Mouse (Mus musculus): ENCODE results near the gene Garem2.

Garem2 gene

DNA sequence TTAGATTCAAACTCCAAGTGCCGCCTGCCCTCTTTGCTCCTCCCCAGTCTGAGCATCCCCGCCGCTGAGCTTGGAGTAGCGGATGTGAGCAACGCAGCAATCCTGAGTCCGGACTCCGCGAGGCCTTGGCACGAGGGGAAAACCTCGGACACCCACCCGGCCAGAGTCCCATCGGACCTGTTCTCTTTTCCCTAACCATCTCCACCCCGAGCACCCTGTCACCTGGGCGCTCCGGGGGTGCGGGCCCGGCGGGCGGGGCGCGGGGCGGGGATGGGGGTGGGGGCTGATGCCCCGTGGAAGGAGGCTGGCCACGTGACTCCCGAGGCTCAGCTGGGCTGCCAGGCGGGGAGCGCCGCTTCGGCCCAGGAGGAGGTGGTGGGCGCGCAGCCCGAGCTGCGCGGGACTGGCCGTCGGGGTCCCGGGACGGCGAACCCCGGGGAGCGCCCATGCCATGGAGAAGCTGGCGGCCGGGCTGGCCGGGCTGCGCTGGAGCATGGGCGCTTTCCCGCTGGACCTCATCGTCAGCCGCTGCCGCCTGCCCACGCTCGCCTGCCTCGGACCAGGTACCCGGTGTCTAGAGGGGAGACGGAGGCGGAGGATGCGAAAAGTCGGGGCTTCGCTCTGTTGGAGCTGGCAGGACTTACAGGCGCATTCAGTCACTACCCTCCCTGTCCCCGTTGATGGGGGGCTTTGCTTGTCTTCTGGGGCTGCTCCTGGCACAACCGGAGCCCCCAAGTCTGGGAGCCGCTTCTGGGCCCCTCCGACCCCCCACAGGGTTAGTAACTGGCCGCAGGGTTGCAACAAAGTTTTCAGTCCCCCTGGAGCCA, at the start of gene Garem2:
Garem2 (plus strand) TSS at position 321 of the 827 bp plus-strand sequence.
- in situ Hi-C loops (cut with MboI, MseI): loop anchor here in 1 of 2 experiments (10.0 kb wide), 1 partner anchor 630 kb away; the partner anchor contains the start of gene Mnx1

DNA sequence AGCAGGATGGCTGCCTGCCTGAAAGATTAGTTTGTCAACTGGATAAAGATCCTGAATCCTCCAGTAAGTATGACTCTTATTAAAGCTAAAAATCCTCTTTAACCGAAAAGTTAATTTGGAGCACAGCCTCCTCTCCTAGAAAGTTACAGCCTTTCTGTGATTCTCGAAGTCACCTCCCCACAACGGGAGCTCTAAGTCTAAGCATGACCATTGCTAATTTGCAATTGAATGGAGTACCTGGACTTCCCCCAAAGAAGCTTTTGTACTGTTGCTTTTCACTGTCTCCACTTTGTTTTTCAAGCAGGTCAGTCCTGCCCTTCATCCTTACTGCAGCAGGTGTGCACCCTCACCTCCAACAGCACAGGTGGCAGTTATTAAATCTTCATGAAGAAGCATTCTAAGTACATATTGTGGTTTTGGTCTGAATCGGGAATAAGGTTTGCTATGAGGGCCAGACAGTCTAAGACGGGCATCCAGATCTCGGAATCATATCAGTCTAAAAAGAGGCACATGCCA, 46.7 kb upstream of the Garem2 start:
- in situ Hi-C loops (cut with MboI, MseI): no loop called here

DNA sequence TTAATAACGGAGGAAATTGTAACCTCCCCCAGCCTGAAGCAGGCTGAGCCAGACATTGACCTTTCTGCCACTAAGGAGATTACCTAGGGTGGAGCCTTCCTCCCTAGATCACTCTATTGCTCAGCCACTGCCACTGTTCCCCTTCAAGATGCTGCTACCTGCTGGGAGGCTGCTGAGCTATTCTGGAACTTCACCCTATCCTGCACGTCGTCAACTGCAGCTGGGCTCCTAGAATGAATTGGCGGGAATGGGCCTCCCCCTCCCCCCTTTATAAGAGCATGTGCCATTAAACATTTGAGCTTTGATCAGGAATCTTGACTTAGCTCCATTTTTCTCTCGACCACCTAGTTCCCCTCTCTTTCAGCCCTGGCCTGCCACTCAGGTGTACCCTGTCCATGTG, 45.4 kb upstream of the Garem2 start:
- in situ Hi-C loops (cut with MboI, MseI): loop anchor here in 1 of 2 experiments (5.0 kb wide), 1 partner anchor 622 kb away; no protein-coding TSS in a partner anchor

- in situ Hi-C loops (cut with MboI, MseI): no loop called here
Observed at GRCm38 (mm10) chr5:30067726-30068125, 37.2 kb upstream of the Garem2 start.

GRCm38 (mm10) chr5:30071677-30072076, 33.3 kb upstream of the Garem2 start:
- in situ Hi-C loops (cut with MboI, MseI): no loop called here

DNA sequence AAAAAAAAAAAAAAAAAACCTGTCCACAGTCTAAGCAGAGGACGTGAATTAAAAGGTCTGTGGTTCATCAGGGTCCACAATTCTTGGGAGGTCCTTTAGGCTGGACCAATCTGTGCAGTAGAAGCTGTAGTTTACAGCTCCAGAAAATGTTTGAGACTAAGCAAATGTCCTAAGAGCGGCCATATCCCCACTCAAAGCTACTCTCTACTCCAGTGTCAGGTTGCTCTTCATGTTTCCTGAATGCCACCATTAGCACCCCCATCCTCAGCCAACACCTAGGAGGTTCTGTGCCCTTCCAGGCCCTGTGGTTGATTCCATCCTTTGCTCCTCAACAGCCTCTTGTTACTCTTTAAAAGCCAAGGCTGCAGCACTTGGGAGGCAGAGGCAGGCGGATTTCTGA, 32.6 kb upstream of the Garem2 start:
- in situ Hi-C loops (cut with MboI, MseI): no loop called here

DNA sequence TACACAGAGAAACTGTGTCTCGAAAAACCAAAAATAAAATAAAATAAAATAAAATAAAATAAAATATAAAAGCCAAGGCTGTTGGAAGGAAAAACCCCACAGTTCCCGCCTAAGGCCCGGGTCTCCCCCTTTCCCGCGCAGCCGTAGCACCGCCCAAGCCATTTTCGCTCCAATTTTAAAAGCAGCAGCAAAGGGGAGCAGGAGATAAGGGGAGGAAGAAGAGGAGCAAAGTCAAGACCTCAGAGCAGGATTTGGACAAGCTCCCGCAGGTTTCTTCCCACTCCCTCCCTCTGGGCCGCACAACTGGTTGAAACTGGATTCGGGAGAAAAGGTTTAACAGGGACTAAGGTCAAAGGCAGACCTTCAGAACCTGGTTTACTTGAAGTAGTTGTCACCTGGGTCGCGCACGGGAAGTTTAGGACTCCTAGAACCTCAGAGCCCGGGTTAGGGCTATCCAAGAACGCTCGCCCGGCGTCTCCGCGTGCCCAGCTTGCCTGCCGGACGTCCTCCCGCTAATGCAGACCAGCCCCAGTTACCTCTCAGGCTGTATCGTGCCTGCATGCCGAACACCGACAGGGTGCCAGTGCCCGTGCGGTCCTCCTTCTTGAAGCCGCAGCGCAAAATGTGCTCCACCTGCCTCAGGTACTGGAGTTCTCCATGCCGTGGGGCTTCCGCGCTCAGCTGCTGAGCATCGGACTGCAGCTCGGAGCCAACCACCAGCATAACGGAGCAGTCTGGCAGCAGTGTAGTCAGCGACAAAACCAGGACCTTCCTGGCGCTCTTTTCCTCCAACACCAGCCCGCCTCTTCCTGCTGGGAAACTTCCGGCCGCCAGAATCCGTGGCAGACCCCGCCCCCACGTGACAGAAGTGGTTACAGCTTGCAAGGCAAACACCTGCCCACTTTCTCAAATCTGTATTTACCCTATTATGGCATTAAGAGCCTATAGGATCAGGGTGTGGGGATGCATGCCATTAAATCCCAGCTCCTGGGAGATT, 31.8 kb upstream of the Garem2 start, which contains the start of gene Tyms:
Tyms (minus strand) TSS at position 793 of the 997 bp plus-strand sequence.
- in situ Hi-C loops (cut with MboI, MseI): no loop called here

DNA sequence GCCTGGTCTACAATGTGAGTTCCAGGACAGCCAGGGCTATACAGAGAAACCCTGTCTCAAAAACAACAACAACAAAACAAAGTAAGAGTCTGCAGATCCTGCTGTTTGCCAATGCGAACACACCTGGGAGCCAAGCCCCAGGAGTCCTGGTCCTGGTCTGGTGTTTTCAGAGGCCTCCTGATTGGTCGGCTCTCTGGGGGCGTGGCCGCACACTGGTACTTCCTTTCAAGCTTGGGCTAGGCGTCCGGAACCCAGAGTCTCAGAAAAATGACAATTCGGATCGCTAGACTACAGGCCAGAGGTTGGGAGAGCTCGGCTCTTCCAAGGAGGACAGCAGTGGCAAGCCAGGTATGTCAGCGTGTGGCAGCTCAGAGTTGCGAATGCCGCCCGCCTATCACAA, 12.3 kb upstream of the Garem2 start:
- in situ Hi-C loops (cut with MboI, MseI): no loop called here

DNA sequence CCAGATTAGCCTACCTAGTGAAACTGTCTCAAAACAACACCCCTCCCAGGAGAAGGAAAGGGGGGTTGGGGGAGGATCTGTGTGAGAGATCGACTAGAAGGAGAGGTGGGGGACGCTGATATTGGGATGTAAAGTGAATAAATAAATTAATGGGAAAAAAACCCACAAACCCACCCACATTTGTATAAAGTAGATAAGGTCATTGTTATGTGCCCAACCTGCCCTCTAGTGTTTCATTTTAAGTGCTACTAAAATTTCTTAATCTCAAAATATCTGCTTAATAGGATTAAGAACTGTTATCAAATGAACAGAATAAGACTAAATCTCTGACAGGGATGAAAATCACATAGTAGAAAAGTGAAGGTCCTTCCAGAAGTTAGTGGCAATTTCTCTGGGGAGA, 10.6 kb upstream of the Garem2 start:
- in situ Hi-C loops (cut with MboI, MseI): no loop called here

- in situ Hi-C loops (cut with MboI, MseI): no loop called here
Observed at GRCm38 (mm10) chr5:30095731-30096130, 9.2 kb upstream of the Garem2 start.

DNA sequence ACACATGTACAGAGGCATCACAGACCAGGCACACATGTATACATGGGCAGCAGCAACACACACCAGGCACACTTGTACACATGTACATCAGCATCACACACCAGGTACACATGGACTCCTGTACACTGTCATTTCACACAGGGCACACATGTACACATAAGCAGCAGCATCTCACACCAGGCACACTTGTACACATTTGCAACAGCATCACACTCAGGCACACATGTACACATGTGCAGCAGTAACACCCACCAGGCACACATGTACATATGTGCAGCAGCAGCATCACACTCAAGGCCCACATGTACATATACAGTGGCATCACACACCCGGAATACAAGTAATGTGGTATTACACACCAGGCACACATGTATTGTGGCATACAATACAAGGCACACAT, 6.7 kb upstream of the Garem2 start:
- in situ Hi-C loops (cut with MboI, MseI): no loop called here

GRCm38 (mm10) chr5:30103340-30103739, 1.6 kb upstream of the Garem2 start:
- in situ Hi-C loops (cut with MboI, MseI): loop anchor here in 1 of 2 experiments (10.0 kb wide), 1 partner anchor 629 kb away; the partner anchor contains the start of gene Mnx1

DNA sequence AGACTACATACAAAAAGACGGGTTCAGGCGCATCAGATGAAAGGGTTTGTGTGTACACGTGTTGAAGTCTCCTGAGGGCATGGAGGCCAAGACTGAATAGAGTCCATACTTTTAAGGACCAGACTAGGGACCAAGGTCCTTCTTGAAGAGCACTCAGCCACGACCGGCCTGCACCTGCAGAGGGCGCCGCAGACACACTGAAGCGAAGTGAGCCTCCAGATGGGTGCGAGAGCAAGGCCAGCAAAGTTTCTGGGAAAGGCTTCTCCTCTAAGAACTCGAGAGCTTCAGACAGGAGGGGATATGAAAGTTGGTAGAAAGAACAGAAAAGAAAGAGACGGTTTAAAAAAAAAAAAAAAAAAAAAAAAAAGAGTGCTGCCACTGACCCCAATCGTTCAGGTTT, 622 bp upstream of the Garem2 start:
- in situ Hi-C loops (cut with MboI, MseI): loop anchor here in 1 of 2 experiments (10.0 kb wide), 1 partner anchor 630 kb away; the partner anchor contains the start of gene Mnx1

DNA sequence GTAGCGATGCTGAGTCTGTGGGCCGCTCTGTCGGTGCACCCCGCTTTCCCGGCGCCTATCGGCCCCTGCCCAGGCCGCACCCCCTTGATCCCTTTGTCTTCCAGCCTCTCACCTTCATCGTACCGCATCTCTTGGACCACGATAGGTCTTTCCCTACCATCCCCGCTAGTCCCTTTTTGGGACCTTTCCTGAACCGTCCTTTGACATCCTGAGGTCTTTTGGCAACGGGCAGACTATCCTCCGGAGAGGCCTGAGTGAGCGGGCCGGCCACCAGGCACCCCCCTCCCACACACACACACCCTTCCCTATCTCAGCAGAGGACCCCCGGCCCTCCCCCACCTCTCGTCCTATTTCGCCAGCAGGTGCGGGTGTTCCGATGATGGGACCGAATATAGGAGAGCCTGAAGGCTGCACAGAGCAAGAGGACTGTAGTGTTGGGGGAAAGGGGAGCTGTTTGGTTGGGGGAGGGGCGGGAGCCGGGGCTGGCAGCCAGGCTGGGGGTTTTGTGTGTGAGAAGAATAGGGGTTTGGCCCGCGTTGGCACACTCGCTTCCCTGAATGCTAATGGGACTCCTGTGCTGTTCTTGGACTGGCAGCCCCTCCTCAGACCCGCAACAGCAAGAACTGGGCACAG, 823 bp downstream of the Garem2 start, which contains the start of gene 3110082J24Rik:
3110082J24Rik (minus strand) TSS at position 419 of the 633 bp plus-strand sequence.
- in situ Hi-C loops (cut with MboI, MseI): loop anchor here in 1 of 2 experiments (10.0 kb wide), 1 partner anchor 631 kb away; the partner anchor contains the start of gene Mnx1

DNA sequence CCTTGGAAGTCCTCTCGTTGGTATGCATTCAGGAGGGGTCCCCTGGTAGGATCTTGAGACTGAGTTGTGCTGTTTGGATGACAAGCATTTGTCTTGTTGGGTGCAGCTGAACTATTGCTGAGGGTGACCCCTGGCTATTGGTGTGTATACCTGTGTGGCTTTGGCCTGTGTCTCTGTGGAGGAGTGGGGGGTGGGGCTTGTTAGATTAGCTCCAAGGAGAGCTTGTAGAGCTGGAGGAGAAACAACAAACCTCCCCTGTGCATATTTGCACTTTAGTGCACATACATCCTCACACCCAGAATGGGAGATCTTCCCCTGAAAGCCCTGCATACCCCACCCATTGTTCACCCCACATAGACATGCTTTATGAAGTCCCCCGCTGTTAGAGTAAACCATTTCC, 1.8 kb downstream of the Garem2 start:
- in situ Hi-C loops (cut with MboI, MseI): loop anchor here in 1 of 2 experiments (10.0 kb wide), 1 partner anchor 632 kb away; the partner anchor contains the start of gene Mnx1

- in situ Hi-C loops (cut with MboI, MseI): loop anchor here in 1 of 2 experiments (10.0 kb wide), 1 partner anchor 632 kb away; the partner anchor contains the start of gene Mnx1
Observed at GRCm38 (mm10) chr5:30107186-30107585, 2.2 kb downstream of the Garem2 start.

DNA sequence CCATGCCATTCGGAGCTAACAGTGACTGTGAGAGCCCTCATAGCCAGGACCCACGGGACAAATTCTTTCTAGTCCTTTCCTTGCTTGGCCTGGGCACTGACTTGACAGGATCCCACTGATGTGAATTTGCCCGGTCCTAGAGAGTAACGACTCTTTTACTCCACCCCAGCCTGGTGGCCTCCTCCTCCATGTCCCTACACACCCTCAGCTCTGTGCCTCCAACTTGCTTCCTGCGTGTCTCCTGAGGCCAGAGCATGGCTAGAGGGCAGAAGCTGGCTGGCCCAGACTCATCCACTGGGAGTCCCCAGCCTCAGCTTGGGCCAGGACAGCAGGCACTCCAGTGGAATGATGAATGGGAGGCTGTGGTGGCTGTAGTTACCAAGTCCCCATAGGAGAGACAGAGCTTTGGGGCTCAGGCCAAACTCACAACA, 2.7 kb downstream of the Garem2 start:
- in situ Hi-C loops (cut with MboI, MseI): loop anchor here in 1 of 2 experiments (10.0 kb wide), 1 partner anchor 633 kb away; the partner anchor contains the start of gene Mnx1

DNA sequence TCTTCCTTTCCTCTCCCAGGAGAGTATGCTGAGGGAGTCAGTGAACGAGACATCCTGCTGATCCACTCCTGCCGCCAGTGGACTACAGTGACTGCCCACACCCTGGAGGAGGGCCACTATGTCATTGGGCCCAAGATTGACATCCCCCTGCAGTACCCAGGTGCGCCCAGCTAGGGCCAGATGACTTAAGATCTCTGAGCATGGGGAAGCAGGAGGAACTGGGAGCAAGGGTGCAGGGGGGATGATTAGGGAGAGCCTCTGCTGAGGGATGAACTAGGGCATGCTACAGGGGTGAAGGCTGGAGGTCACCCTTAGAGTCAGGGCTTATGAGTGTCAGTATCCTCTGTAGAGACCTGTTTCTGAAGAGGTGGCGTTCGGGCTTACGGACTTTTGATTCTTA, 3.3 kb downstream of the Garem2 start:
- in situ Hi-C loops (cut with MboI, MseI): loop anchor here in 1 of 2 experiments (10.0 kb wide), 1 partner anchor 633 kb away; the partner anchor contains the start of gene Mnx1

DNA sequence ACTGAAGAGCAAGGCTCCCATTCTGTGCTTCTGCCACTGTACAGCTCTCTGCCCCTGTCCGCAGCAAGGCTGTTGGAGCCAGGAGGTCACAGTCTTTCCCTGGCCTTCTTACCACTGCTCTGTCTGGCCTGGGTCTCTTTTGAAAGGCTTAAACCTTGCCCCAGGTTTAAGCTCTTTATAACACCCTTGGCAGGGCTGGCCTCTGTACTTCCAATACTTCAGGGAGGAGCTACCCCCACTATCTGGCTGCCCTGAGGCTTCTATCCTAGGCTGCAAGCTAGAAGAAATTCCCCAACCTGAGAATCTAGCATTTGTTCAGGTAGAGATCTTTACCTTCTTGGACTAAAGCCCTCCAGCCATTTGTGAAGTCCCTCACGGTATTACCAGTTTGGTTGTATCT, 4.9 kb downstream of the Garem2 start:
- in situ Hi-C loops (cut with MboI, MseI): loop anchor here in 1 of 2 experiments (10.0 kb wide), 1 partner anchor 635 kb away; the partner anchor contains the start of gene Mnx1

- in situ Hi-C loops (cut with MboI, MseI): no loop called here
Observed at GRCm38 (mm10) chr5:30110371-30111060, 5.6 kb downstream of the Garem2 start.
